Mouse (Mus musculus): Measurements from ENCODE around the gene Igsf3. TPM values are rescaled to one million over a fixed set of nuclear protein-coding genes. Genes with fewer than 3 reads are reported as not detected.

Igsf3 gene
- total and polyA plus RNA-seq, 2 experiments from 2014 or later: 84.2 to 102 TPM

DNA sequence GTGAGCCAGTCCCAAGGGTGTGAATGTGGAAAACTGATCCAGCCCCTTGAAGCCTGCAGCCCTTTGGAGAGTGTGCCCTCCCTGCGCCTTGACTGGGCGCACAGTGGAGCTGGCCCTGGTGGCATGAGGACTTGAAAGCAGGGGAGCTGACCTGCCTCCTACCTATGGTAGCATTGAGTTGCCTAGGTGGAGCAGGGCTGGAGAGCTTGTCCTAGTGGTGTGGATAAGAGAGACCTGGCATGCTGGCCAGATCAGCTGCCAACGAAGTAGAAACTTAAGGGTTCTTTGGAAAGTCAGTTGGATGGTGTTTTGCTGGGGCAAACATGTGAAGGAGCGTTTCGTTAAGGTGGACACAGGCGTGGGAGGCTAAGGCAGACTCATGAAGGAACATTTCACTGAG is 105.1 kb downstream of the Igsf3 start:
- H3K9me3 ChIP-seq (ENCODE audit: low read length): no peaks in the 10 kb centered on the region
- H3K27me3 ChIP-seq (ENCODE audit: insufficient read depth, low read length): no peaks in the 10 kb centered on the region
- H3K36me3 ChIP-seq (ENCODE audit: insufficient read depth, low read length): no peaks in the 10 kb centered on the region
- WGBS: 99% methylated on average over 6 of the region's 6 CpGs
- no peak for DNase-seq (ENCODE audit: low spot score)
- H3K4me1 ChIP-seq (ENCODE audit: insufficient read depth, low read length): no peaks in the 10 kb centered on the region
- H3K9ac ChIP-seq (replicated peaks; ENCODE audit: low read length, poor library complexity, severe bottlenecking): no peak overlapping the region
- H3K27ac ChIP-seq (ENCODE audit: low read depth, low read length): no peak overlapping the region
- no peak overlapping the region for H3K4me2 ChIP-seq (ENCODE audit: low read depth, low read length, poor library complexity, severe bottlenecking)
- no peak for TF ChIP-seq CTCF (IDR thresholded peaks at IDR 0.05)
- no peak; the same call in 1 of the 2 replicates for ATAC-seq (ENCODE audit: low FRiP score)
- H3K4me3 ChIP-seq (ENCODE audit: low read depth, low read length): no peak overlapping the region

DNA sequence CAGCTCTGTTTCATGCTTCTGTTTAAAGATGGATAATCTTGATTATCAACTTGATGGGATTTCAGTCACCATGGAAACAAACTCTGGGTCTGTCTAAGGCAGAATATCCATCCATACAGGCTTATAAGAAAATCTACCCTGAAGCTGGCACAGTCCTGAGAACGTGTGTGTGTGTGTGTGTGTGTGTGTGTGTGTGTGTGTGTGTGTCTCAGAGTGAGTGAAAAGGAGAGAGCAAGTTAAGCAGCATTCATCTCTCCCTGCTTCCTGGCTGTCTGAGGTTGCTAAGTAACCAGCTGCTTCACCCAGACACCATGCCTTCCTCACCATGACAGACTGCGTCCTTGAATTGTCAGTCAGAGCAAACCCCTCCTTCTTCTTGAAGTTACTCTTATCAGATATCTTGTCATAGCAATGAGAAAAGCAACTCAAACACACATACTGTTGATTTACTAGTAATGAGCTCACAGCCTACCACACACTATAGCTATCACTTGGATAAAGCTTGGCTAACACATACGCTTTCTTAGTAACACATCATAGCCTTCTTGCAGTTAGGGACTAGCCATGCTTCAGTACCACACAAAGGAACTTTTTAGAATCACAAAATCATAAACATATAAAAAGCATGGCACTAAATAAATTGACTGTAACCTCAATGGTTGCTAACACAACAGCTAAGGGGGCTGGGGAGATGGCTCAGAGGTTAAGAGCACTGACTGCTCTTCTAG is 106.5 kb downstream of the Igsf3 start:
- no peak for TF ChIP-seq CTCF (IDR thresholded peaks at IDR 0.05)
- Histone ChIP-seq H3K9ac (replicated peaks; ENCODE audit: low read length, poor library complexity, severe bottlenecking) (no peak overlapping the region), H3K27ac (ENCODE audit: low read depth, low read length) (no peak overlapping the region), H3K4me3 (ENCODE audit: low read depth, low read length) (no peak overlapping the region), H3K4me1 (ENCODE audit: insufficient read depth, low read length) (no peaks in the 10 kb centered on the region), H3K4me2 (ENCODE audit: low read depth, low read length, poor library complexity, severe bottlenecking) (no peak overlapping the region), H3K36me3 (ENCODE audit: insufficient read depth, low read length) (no peaks in the 10 kb centered on the region), H3K27me3 (ENCODE audit: insufficient read depth, low read length) (no peaks in the 10 kb centered on the region), H3K9me3 (ENCODE audit: low read length) (no peaks in the 10 kb centered on the region)
- ATAC-seq (ENCODE audit: low FRiP score) (no peak; the same call in 1 of the 2 replicates), DNase-seq (ENCODE audit: low spot score) (peak; percentile 25)
- WGBS: 45% methylated on average over 3 of the region's 3 CpGs

DNA sequence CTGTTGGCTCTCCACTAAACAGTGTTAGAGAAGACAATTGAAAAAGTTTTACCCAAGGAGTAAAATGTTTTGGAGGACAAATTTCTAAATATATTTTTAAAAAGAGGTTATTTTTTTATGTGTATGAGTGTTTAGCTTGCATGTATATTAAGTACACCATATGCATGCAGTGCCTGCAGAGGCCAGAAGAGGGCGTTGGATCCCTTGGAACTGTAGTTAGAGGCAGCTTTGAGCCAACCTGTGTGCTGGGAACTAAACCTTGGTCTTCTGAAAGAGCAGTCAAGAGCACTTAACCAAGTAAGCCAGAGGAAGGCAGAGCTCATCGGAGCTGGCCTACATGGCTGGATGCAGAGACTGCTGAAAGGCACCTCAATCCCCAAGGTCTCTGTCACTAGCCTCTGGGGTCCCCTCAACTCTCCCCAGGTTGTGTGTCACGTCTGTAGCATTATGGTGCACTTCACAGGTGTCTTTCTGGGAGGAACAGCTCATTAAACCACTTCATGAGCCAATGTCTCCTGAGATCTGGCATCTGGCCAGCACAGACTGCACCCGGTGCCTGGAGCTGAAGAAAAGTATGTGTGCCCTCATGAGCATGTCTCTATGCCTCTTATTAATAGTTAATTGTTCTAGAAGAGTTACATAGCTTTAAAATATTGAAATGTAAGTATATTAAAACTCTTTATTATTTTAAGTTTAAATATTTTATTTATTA is 109.3 kb downstream of the Igsf3 start:
- no peaks in the 10 kb centered on the region for H3K4me1 ChIP-seq (ENCODE audit: insufficient read depth, low read length)
- peak; percentile 36; the same call in 1 of the 2 replicates for TF ChIP-seq CTCF (IDR thresholded peaks at IDR 0.05)

DNA sequence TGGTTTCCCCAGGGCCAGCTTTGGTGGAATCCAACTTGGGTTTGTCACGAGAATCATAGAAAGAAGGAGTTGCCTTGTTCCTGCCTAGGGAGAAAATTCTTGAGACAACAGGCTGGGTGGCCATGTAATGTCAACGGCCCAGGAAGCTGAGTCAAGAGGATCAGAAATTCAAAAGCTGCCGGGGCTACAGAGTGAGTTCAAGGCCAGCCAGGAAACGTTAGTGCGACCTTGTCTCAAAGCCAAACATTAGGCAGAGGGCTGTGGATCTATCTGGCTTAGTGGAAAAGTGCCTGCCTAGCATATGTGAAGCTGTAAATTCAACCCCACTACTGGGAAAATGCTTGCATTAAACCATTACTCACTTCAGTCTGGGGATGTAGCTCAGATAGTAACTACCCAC is 110.6 kb downstream of the Igsf3 start:
- DNase-seq (ENCODE audit: low spot score) (no peak), ATAC-seq (ENCODE audit: low FRiP score) (no peak)
- no peak overlapping the region for H3K4me3 ChIP-seq (ENCODE audit: low read depth, low read length)
- H3K36me3 ChIP-seq (ENCODE audit: insufficient read depth, low read length): no peaks in the 10 kb centered on the region
- no peak for TF ChIP-seq CTCF (IDR thresholded peaks at IDR 0.05)
- 92% methylated on average over 5 of the region's 5 CpGs for WGBS
- H3K27ac ChIP-seq (ENCODE audit: low read depth, low read length): no peak overlapping the region
- no peak overlapping the region for H3K4me2 ChIP-seq (ENCODE audit: low read depth, low read length, poor library complexity, severe bottlenecking)
- no peak overlapping the region for H3K9ac ChIP-seq (replicated peaks; ENCODE audit: low read length, poor library complexity, severe bottlenecking)
- H3K4me1 ChIP-seq (ENCODE audit: insufficient read depth, low read length): no peaks in the 10 kb centered on the region
- H3K9me3 ChIP-seq (ENCODE audit: low read length): no peaks in the 10 kb centered on the region
- H3K27me3 ChIP-seq (ENCODE audit: insufficient read depth, low read length): no peaks in the 10 kb centered on the region

More for the DNA sequence above, 109.3 kb downstream of the Igsf3 start:
- 45% methylated on average over 4 of the region's 4 CpGs for WGBS
- Histone ChIP-seq H3K27ac (ENCODE audit: low read depth, low read length) (no peak overlapping the region), H3K9ac (replicated peaks; ENCODE audit: low read length, poor library complexity, severe bottlenecking) (no peak overlapping the region), H3K9me3 (ENCODE audit: low read length) (no peaks in the 10 kb centered on the region), H3K4me2 (ENCODE audit: low read depth, low read length, poor library complexity, severe bottlenecking) (no peak overlapping the region), H3K4me3 (ENCODE audit: low read depth, low read length) (no peak overlapping the region), H3K27me3 (ENCODE audit: insufficient read depth, low read length) (no peaks in the 10 kb centered on the region), H3K36me3 (ENCODE audit: insufficient read depth, low read length) (no peaks in the 10 kb centered on the region)
- no peak for ATAC-seq (ENCODE audit: low FRiP score)
- peak; percentile 32 for DNase-seq (ENCODE audit: low spot score)

DNA sequence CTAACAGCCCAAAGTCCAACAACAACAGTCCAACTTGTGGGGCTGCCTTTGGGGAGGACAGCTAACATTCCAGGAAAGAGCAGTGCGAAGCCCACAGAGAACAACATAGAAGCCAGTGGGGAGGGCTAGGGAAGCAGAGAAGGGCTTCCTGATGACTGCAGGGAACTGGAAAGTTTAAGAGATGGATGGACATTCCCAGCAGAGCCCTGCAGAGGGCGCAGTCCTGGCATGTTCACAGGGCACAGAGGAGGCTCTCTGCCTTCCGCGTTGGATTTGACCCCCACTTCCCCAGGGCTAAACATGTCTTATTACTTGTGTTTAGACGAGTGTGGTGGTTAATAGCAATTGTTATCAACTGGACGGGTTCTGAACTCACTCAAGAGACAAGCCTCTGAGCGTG is 111.3 kb downstream of the Igsf3 start:
- ATAC-seq (ENCODE audit: low FRiP score) (no peak), DNase-seq (ENCODE audit: low spot score) (no peak)
- H3K9me3 ChIP-seq (ENCODE audit: low read length): no peaks in the 10 kb centered on the region
- no peak overlapping the region for H3K9ac ChIP-seq (replicated peaks; ENCODE audit: low read length, poor library complexity, severe bottlenecking)
- H3K4me3 ChIP-seq (ENCODE audit: low read depth, low read length): no peak overlapping the region
- H3K36me3 ChIP-seq (ENCODE audit: insufficient read depth, low read length): no peaks in the 10 kb centered on the region
- no peaks in the 10 kb centered on the region for H3K27me3 ChIP-seq (ENCODE audit: insufficient read depth, low read length)
- 73% methylated on average over 7 of the region's 7 CpGs for WGBS
- no peak for TF ChIP-seq CTCF (IDR thresholded peaks at IDR 0.05)
- H3K4me2 ChIP-seq (ENCODE audit: low read depth, low read length, poor library complexity, severe bottlenecking): no peak overlapping the region
- no peak overlapping the region for H3K27ac ChIP-seq (ENCODE audit: low read depth, low read length)
- no peaks in the 10 kb centered on the region for H3K4me1 ChIP-seq (ENCODE audit: insufficient read depth, low read length)

DNA sequence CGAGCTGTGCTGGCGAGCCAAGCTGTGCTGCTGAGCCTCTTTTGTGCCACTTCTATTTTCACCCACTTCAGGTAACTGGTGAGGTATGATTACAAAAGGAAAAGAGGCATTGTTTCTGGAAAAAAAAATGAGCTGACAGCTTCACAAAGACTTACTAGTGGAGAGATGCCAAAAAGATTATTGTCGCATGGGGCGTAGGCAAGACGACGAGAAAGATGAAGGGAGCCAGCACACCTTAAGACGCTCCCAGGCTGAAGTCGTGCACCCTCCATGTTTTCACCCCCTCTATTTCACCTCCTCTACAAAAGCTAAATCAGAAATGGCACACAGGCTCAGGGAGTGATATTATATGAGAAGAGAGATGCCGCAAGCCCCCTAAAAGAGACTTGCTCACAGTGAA is 113.6 kb downstream of the Igsf3 start:
- no peak overlapping the region for H3K27ac ChIP-seq (ENCODE audit: low read depth, low read length)
- no peaks in the 10 kb centered on the region for H3K27me3 ChIP-seq (ENCODE audit: insufficient read depth, low read length)
- no peak for ATAC-seq (ENCODE audit: low FRiP score)
- WGBS: 82% methylated on average over 9 of the region's 9 CpGs
- no peaks in the 10 kb centered on the region for H3K9me3 ChIP-seq (ENCODE audit: low read length)
- TF ChIP-seq CTCF (IDR thresholded peaks at IDR 0.05): no peak
- H3K36me3 ChIP-seq (ENCODE audit: insufficient read depth, low read length): no peaks in the 10 kb centered on the region
- no peak overlapping the region for H3K9ac ChIP-seq (replicated peaks; ENCODE audit: low read length, poor library complexity, severe bottlenecking)
- H3K4me1 ChIP-seq (ENCODE audit: insufficient read depth, low read length): no peaks in the 10 kb centered on the region; the same call in 1 of the 2 replicates
- H3K4me3 ChIP-seq (ENCODE audit: low read depth, low read length): no peak overlapping the region
- H3K4me2 ChIP-seq (ENCODE audit: low read depth, low read length, poor library complexity, severe bottlenecking): no peak overlapping the region
- no peak for DNase-seq (ENCODE audit: low spot score)

All from midbrain, postnatal 0 days (tissue).